Mouse (Mus musculus): Measurements from ENCODE around the gene Rad51b. TPM values are rescaled to one million over a fixed set of nuclear protein-coding genes. Genes with fewer than 3 reads are reported as not detected.

The Rad51b gene
- total and polyA plus RNA-seq, 3 experiments: 6.5 to 8.6 (median 8.5) TPM

GRCm38 (mm10) chr12:79326236-79326635 is 29.2 kb downstream of the Rad51b start:
- no peak for TF ChIP-seq RAD21 (IDR thresholded peaks at IDR 0.05; ENCODE audit: low read depth, low read length)
- Histone ChIP-seq H3K27me3 (replicated peaks) (no peaks in the 10 kb centered on the region), H3K36me3 (replicated peaks in 1 of 2; ENCODE audit: control insufficient read depth in 1 of 2, insufficient read depth in 1 of 2, low read length in 1 of 2) (peaks cover 5 to 49% of the 10 kb centered on the region in 2 experiments), H3K79me2 (replicated peaks; ENCODE audit: control insufficient read depth, extremely low read depth, insufficient read depth, poor library complexity, severe bottlenecking) (no peaks in the 10 kb centered on the region), H3K9ac (ENCODE audit: insufficient read depth, low read depth) (no peak overlapping the region), H3K4me2 (ENCODE audit: insufficient read depth, low read depth, poor library complexity, severe bottlenecking) (no peak overlapping the region), H3K9me3 (replicated peaks; ENCODE audit: low read length) (no peaks in the 10 kb centered on the region), H3K27ac (ENCODE audit: insufficient read depth, low read depth) (no peak overlapping the region), H3K4me3 (replicated peaks in 1 of 3; ENCODE audit: low read depth in 2 of 3, low read length in 2 of 3, poor library complexity in 1 of 3) (no peak overlapping the region), H3K4me1 (ENCODE audit: control insufficient read depth in 1 of 2, insufficient read depth in 2 of 2) (peaks cover 0 to 11% of the 10 kb centered on the region in 2 experiments; a peak in 2 of 4 replicates)
- dilution Hi-C loops (cut with MboI; ENCODE audit: extremely low pct_ligation_motif_present, extremely low pct_unique_long_range_greater_than_20kb, low sequenced_read_pairs) (no loop called here), in situ Hi-C loops (cut with MboI; ENCODE audit: low pct_ligation_motif_present, low pct_unique_long_range_greater_than_20kb, low sequenced_read_pairs) (no loop called here)
- no peak for DNase-seq (ENCODE audit: extremely low read depth)

- Histone ChIP-seq H3K4me1 (ENCODE audit: control insufficient read depth in 1 of 2, insufficient read depth in 2 of 2) (peaks cover 0 to 8% of the 10 kb centered on the region in 2 experiments; a peak in 2 of 4 replicates), H3K4me2 (ENCODE audit: insufficient read depth, low read depth, poor library complexity, severe bottlenecking) (no peak overlapping the region), H3K79me2 (replicated peaks; ENCODE audit: control insufficient read depth, extremely low read depth, insufficient read depth, poor library complexity, severe bottlenecking) (no peaks in the 10 kb centered on the region), H3K36me3 (replicated peaks in 1 of 2; ENCODE audit: control insufficient read depth in 1 of 2, insufficient read depth in 1 of 2, low read length in 1 of 2) (peaks cover 5 to 51% of the 10 kb centered on the region in 2 experiments), H3K4me3 (replicated peaks in 1 of 3; ENCODE audit: low read depth in 2 of 3, low read length in 2 of 3, poor library complexity in 1 of 3) (no peak overlapping the region), H3K9me3 (replicated peaks; ENCODE audit: low read length) (no peaks in the 10 kb centered on the region), H3K27me3 (replicated peaks) (no peaks in the 10 kb centered on the region), H3K27ac (ENCODE audit: insufficient read depth, low read depth) (no peak overlapping the region), H3K9ac (ENCODE audit: insufficient read depth, low read depth) (no peak overlapping the region)
- DNase-seq (ENCODE audit: extremely low read depth): no peak
- in situ Hi-C loops (cut with MboI; ENCODE audit: low pct_ligation_motif_present, low pct_unique_long_range_greater_than_20kb, low sequenced_read_pairs) (no loop called here), dilution Hi-C loops (cut with MboI; ENCODE audit: extremely low pct_ligation_motif_present, extremely low pct_unique_long_range_greater_than_20kb, low sequenced_read_pairs) (no loop called here)
- TF ChIP-seq ETS1 (conservative IDR thresholded peaks at IDR 0.05; ENCODE audit: low read depth, low read length) (no peak), SIN3A (IDR thresholded peaks at IDR 0.05; ENCODE audit: low read length) (no peak), POLR2A (IDR thresholded peaks at IDR 0.05; ENCODE audit: low read depth, low read length) (no peak), ZKSCAN1 (IDR thresholded peaks at IDR 0.05; ENCODE audit: borderline replicate concordance, low read depth, low read length) (no peak), HCFC1 (IDR thresholded peaks at IDR 0.05; ENCODE audit: low read depth, low read length) (no peak), UBTF (IDR thresholded peaks at IDR 0.05; ENCODE audit: low read depth, low read length) (no peak), MXI1 (IDR thresholded peaks at IDR 0.05; ENCODE audit: low read depth, low read length) (no peak), ELF1 (IDR thresholded peaks at IDR 0.05; ENCODE audit: low read depth, low read length) (no peak), JUN (IDR thresholded peaks at IDR 0.05; ENCODE audit: insufficient read depth, low read depth, low read length) (no peak), CHD2 (IDR thresholded peaks at IDR 0.05; ENCODE audit: low read length) (no peak), RAD21 (IDR thresholded peaks at IDR 0.05; ENCODE audit: low read depth, low read length) (no peak), NRF1 (IDR thresholded peaks at IDR 0.05; ENCODE audit: low read depth, low read length) (no peak)
Measured at GRCm38 (mm10) chr12:79326745-79327144, 29.7 kb downstream of the Rad51b start.

- in situ Hi-C loops (cut with MboI; ENCODE audit: low pct_ligation_motif_present, low pct_unique_long_range_greater_than_20kb, low sequenced_read_pairs): no loop called here
- H3K36me3 ChIP-seq (replicated peaks in 1 of 2; ENCODE audit: control insufficient read depth in 1 of 2, insufficient read depth in 1 of 2, low read length in 1 of 2): peaks cover 5 to 54% of the 10 kb centered on the region in 2 experiments
- dilution Hi-C loops (cut with MboI; ENCODE audit: extremely low pct_ligation_motif_present, extremely low pct_unique_long_range_greater_than_20kb, low sequenced_read_pairs): no loop called here
Measured at GRCm38 (mm10) chr12:79327868-79328267, 30.8 kb downstream of the Rad51b start.

More at GRCm38 (mm10) chr12:79327868-79328267, 30.8 kb downstream of the Rad51b start:
- H3K4me1 ChIP-seq (ENCODE audit: control insufficient read depth in 1 of 2, insufficient read depth in 2 of 2): peaks cover 0 to 8% of the 10 kb centered on the region in 2 experiments; a peak in 2 of 4 replicates
- no peak for TF ChIP-seq ZC3H11A (IDR thresholded peaks at IDR 0.05; ENCODE audit: low read depth, low read length)
- TF ChIP-seq ETS1 (conservative IDR thresholded peaks at IDR 0.05; ENCODE audit: low read depth, low read length): no peak
- TF ChIP-seq UBTF (IDR thresholded peaks at IDR 0.05; ENCODE audit: low read depth, low read length): no peak
- TF ChIP-seq NRF1 (IDR thresholded peaks at IDR 0.05; ENCODE audit: low read depth, low read length): no peak
- DNase-seq (ENCODE audit: extremely low read depth): no peak
- H3K4me3 ChIP-seq (replicated peaks in 1 of 3; ENCODE audit: low read depth in 2 of 3, low read length in 2 of 3, poor library complexity in 1 of 3): no peak overlapping the region
- H3K4me2 ChIP-seq (ENCODE audit: insufficient read depth, low read depth, poor library complexity, severe bottlenecking): no peak overlapping the region
- H3K9ac ChIP-seq (ENCODE audit: insufficient read depth, low read depth): no peak overlapping the region
- no peaks in the 10 kb centered on the region for H3K27me3 ChIP-seq (replicated peaks)
- H3K79me2 ChIP-seq (replicated peaks; ENCODE audit: control insufficient read depth, extremely low read depth, insufficient read depth, poor library complexity, severe bottlenecking): no peaks in the 10 kb centered on the region
- no peak overlapping the region for H3K27ac ChIP-seq (ENCODE audit: insufficient read depth, low read depth)
- H3K9me3 ChIP-seq (replicated peaks; ENCODE audit: low read length): no peaks in the 10 kb centered on the region
